ENCODE assay signal across 12 mouse cellular contexts in the genomic region with DNA sequence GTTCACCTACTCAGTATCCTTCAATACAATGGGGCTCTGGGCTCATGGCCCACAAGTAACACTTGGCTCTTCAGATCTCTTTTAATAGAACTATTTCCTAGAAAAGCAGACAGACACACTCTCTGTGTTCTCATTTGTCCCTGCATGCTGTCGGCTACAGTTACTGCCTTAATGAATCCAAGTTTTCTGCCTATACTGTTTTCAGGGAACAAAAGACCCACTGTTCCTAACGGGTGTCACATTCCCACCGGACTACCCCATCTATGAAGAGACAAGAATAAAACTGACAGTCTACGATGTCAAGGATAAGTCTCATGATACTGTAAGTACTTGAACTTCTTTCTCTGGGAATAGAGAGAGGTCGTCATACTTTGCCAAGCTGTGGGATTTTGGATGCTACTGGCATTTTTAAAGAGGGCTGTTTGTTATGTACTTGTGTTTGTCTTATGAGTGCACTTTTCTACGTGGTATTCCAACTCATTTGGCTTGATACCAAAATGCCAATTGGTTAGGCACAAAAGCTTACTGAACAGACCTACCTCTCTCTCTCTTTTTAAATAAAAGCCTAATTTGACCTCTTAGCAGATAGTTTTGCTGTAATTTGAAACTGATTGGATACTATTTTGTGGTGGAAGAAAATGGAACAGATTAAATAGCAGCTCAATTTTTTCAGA.
DNase-seq lines count a peak whose midpoint lies in the region; ATAC-seq and TF ChIP-seq lines count a peak whose summit lies in the region.
"Had no signal": no experiment of that assay in that cellular context is flagged by ENCODE, and none has a peak within 500 bp of the region (broad histone marks: within the 10 kb centered on the region; RNA-seq: fewer than 3 reads in every experiment).

No protein-coding gene starts in this region.

- no peak overlapping the region for H3K9ac ChIP-seq in forebrain, embryonic 13.5 days
- no peak overlapping the region for H3K9ac ChIP-seq in forebrain, embryonic 11.5 days (ENCODE audit: low read length)
- no peak overlapping the region for H3K9ac ChIP-seq in midbrain, embryonic 12.5 days (replicated peaks)
- H3K9ac ChIP-seq in midbrain, embryonic 11.5 days (ENCODE audit: low read length), result no peak overlapping the region
- H3K9ac ChIP-seq in forebrain, postnatal 0 days, result no peak overlapping the region

- peak; percentile 78 for ATAC-seq in forebrain, embryonic 13.5 days
- ATAC-seq in forebrain, embryonic 11.5 days (replicated peaks; ENCODE audit: low FRiP score), result no peak; the same call in 1 of the 2 replicates
- ATAC-seq in midbrain, embryonic 12.5 days (ENCODE audit: low FRiP score, low read depth), result peak; percentile 68
- no peak for ATAC-seq in midbrain, embryonic 11.5 days (ENCODE audit: low FRiP score)
- ATAC-seq in forebrain, postnatal 0 days, result peak; percentile 51
- ATAC-seq: lung, postnatal 0 days had no signal

- no peaks in the 10 kb centered on the region for H3K9me3 ChIP-seq in forebrain, embryonic 13.5 days (replicated peaks)
- H3K9me3 ChIP-seq in forebrain, embryonic 11.5 days (ENCODE audit: control insufficient read depth, low read length), result no peaks in the 10 kb centered on the region
- H3K9me3 ChIP-seq in midbrain, embryonic 12.5 days, result no peaks in the 10 kb centered on the region
- no peaks in the 10 kb centered on the region for H3K9me3 ChIP-seq in midbrain, embryonic 11.5 days (ENCODE audit: control insufficient read depth, low read length)
- H3K9me3 ChIP-seq in forebrain, postnatal 0 days (ENCODE audit: low read length), result no peaks in the 10 kb centered on the region

- H3K4me1 ChIP-seq in forebrain, embryonic 13.5 days, result peaks cover 32% of the 10 kb centered on the region
- peaks cover 7% of the 10 kb centered on the region; the same call in 1 of the 2 replicates for H3K4me1 ChIP-seq in forebrain, embryonic 11.5 days (replicated peaks; ENCODE audit: control insufficient read depth, insufficient read depth, low read length)
- peaks cover 17% of the 10 kb centered on the region; the same call in 1 of the 2 replicates for H3K4me1 ChIP-seq in midbrain, embryonic 12.5 days
- H3K4me1 ChIP-seq in midbrain, embryonic 11.5 days (ENCODE audit: control insufficient read depth, insufficient read depth, low read length), result peaks cover 2% of the 10 kb centered on the region
- no peaks in the 10 kb centered on the region for H3K4me1 ChIP-seq in forebrain, postnatal 0 days (ENCODE audit: insufficient read depth)

- no peak overlapping the region for H3K4me3 ChIP-seq in forebrain, embryonic 13.5 days
- H3K4me3 ChIP-seq in forebrain, embryonic 11.5 days (ENCODE audit: low read depth, low read length), result no peak overlapping the region
- H3K4me3 ChIP-seq in midbrain, embryonic 12.5 days, result no peak overlapping the region
- no peak overlapping the region for H3K4me3 ChIP-seq in midbrain, embryonic 11.5 days (ENCODE audit: low read depth, low read length)
- H3K4me3 ChIP-seq in forebrain, postnatal 0 days (ENCODE audit: low read depth, low read length), result no peak overlapping the region
- H3K4me3 ChIP-seq: left cerebral cortex, adult 2 months had no signal

- no peaks in the 10 kb centered on the region for H3K27me3 ChIP-seq in forebrain, embryonic 13.5 days
- no peaks in the 10 kb centered on the region for H3K27me3 ChIP-seq in forebrain, embryonic 11.5 days (ENCODE audit: control insufficient read depth, insufficient read depth, low read length)
- H3K27me3 ChIP-seq in midbrain, embryonic 12.5 days, result no peaks in the 10 kb centered on the region
- no peaks in the 10 kb centered on the region for H3K27me3 ChIP-seq in midbrain, embryonic 11.5 days (ENCODE audit: control insufficient read depth, insufficient read depth, low read length)
- H3K27me3 ChIP-seq in forebrain, postnatal 0 days (ENCODE audit: insufficient read depth, low read length), result no peaks in the 10 kb centered on the region

- H3K4me2 ChIP-seq in forebrain, embryonic 13.5 days, result no peak overlapping the region
- no peak overlapping the region for H3K4me2 ChIP-seq in forebrain, embryonic 11.5 days (ENCODE audit: low read depth, low read length, severe bottlenecking)
- no peak overlapping the region for H3K4me2 ChIP-seq in midbrain, embryonic 12.5 days (replicated peaks)
- H3K4me2 ChIP-seq in midbrain, embryonic 11.5 days, result no peak overlapping the region
- no peak overlapping the region for H3K4me2 ChIP-seq in forebrain, postnatal 0 days (ENCODE audit: low read depth)

- H3K36me3 ChIP-seq in forebrain, embryonic 13.5 days (ENCODE audit: poor library complexity, severe bottlenecking), result no peaks in the 10 kb centered on the region
- no peaks in the 10 kb centered on the region for H3K36me3 ChIP-seq in forebrain, embryonic 11.5 days (ENCODE audit: control insufficient read depth, insufficient read depth, low read length)
- no peaks in the 10 kb centered on the region for H3K36me3 ChIP-seq in midbrain, embryonic 12.5 days
- H3K36me3 ChIP-seq in midbrain, embryonic 11.5 days (ENCODE audit: control insufficient read depth, insufficient read depth, low read length), result no peaks in the 10 kb centered on the region
- no peaks in the 10 kb centered on the region for H3K36me3 ChIP-seq in forebrain, postnatal 0 days (ENCODE audit: insufficient read depth)

- TF ChIP-seq CTCF in forebrain, postnatal 0 days (IDR thresholded peaks at IDR 0.05; ENCODE audit: low read depth), result no peak

- WGBS in forebrain, embryonic 13.5 days, result 21% methylated on average over 6 of the region's 6 CpGs
- 52% methylated on average over 6 of the region's 6 CpGs for WGBS in forebrain, embryonic 11.5 days
- 67% methylated on average over 6 of the region's 6 CpGs for WGBS in midbrain, embryonic 12.5 days
- WGBS in midbrain, embryonic 11.5 days, result 81% methylated on average over 6 of the region's 6 CpGs
- WGBS in forebrain, postnatal 0 days, result 25% methylated on average over 6 of the region's 6 CpGs

- DNase-seq in forebrain, embryonic 11.5 days (ENCODE audit: low spot score), result no peak
- no peak for DNase-seq in midbrain, embryonic 11.5 days (ENCODE audit: low spot score, missing footprints)
- DNase-seq in forebrain, postnatal 0 days, result peak; percentile 20
- peak; percentile 41 for DNase-seq in retina, embryonic 14.5 days (ENCODE audit: low spot score)
- DNase-seq in cerebellum, adult 9-10 months, result no peak
- no peak for DNase-seq in adrenal gland, adult (ENCODE audit: inconsistent age in 2 of 2, low spot score in 1 of 2)
- DNase-seq: liver; thymus, adult 2 months had no signal

- H3K27ac ChIP-seq in forebrain, embryonic 13.5 days, result no peak overlapping the region
- no peak overlapping the region for H3K27ac ChIP-seq in forebrain, embryonic 11.5 days (ENCODE audit: low read depth, low read length)
- H3K27ac ChIP-seq in midbrain, embryonic 12.5 days (replicated peaks), result no peak overlapping the region
- no peak overlapping the region for H3K27ac ChIP-seq in midbrain, embryonic 11.5 days (ENCODE audit: low read depth, low read length)
- no peak overlapping the region for H3K27ac ChIP-seq in forebrain, postnatal 0 days (ENCODE audit: low read depth, low read length)
- H3K27ac ChIP-seq: left cerebral cortex, adult 2 months had no signal

Comparison
In these comparisons a context has a peak if more than half of its experiments do, and no peak if none do; other contexts are left out.
1. ATAC-seq: peak in forebrain, embryonic 13.5 days (single experiment), midbrain, embryonic 12.5 days (single experiment) and forebrain, postnatal 0 days (single experiment); none in forebrain, embryonic 11.5 days (single experiment) and midbrain, embryonic 11.5 days (single experiment).
2. DNase-seq: peak in forebrain, postnatal 0 days (single experiment) and retina, embryonic 14.5 days (single experiment); none in forebrain, embryonic 11.5 days (single experiment), midbrain, embryonic 11.5 days (single experiment), cerebellum, adult 9-10 months (single experiment) and adrenal gland, adult (0 of 2).